Mouse (Mus musculus): Measurements from ENCODE around the gene Mapk12. TPM values are rescaled to one million over a fixed set of nuclear protein-coding genes. Genes with fewer than 3 reads are reported as not detected.

Gene Mapk12
- total and polyA plus RNA-seq, 2 experiments from 2014 or later, result 1.5 to 3.2 TPM

- Histone ChIP-seq H3K4me2 (ENCODE audit: low read depth, low read length, poor library complexity, severe bottlenecking) (no peak overlapping the region), H3K4me1 (ENCODE audit: insufficient read depth, low read length) (peaks cover 11% of the 10 kb centered on the region)
Observed at GRCm38 (mm10) chr15:89168922-89169321, 28.4 kb upstream of the Mapk12 start.

GRCm38 (mm10) chr15:89165478-89165877, 25.0 kb upstream of the Mapk12 start:
- 95% methylated on average over 12 of the region's 12 CpGs for WGBS
- Histone ChIP-seq H3K36me3 (ENCODE audit: insufficient read depth, low read length) (peaks cover 81% of the 10 kb centered on the region), H3K4me1 (ENCODE audit: insufficient read depth, low read length) (no peaks in the 10 kb centered on the region), H3K9me3 (ENCODE audit: low read length) (no peaks in the 10 kb centered on the region), H3K4me3 (ENCODE audit: low read depth, low read length) (no peak overlapping the region), H3K9ac (replicated peaks; ENCODE audit: low read length, poor library complexity, severe bottlenecking) (no peak overlapping the region), H3K27ac (ENCODE audit: low read depth, low read length) (no peak overlapping the region), H3K4me2 (ENCODE audit: low read depth, low read length, poor library complexity, severe bottlenecking) (no peak overlapping the region), H3K27me3 (ENCODE audit: insufficient read depth, low read length) (no peaks in the 10 kb centered on the region)
- TF ChIP-seq CTCF (IDR thresholded peaks at IDR 0.05), result no peak
- ATAC-seq (ENCODE audit: low FRiP score) (no peak), DNase-seq (ENCODE audit: low spot score) (no peak)

More at GRCm38 (mm10) chr15:89168922-89169321, 28.4 kb upstream of the Mapk12 start:
- Histone ChIP-seq H3K36me3 (ENCODE audit: insufficient read depth, low read length) (peaks cover 47% of the 10 kb centered on the region), H3K9me3 (ENCODE audit: low read length) (no peaks in the 10 kb centered on the region), H3K9ac (replicated peaks; ENCODE audit: low read length, poor library complexity, severe bottlenecking) (no peak overlapping the region), H3K27me3 (ENCODE audit: insufficient read depth, low read length) (no peaks in the 10 kb centered on the region), H3K4me3 (ENCODE audit: low read depth, low read length) (no peak overlapping the region), H3K27ac (ENCODE audit: low read depth, low read length) (no peak overlapping the region)
- 58% methylated on average over 10 of the region's 10 CpGs for WGBS
- DNase-seq (ENCODE audit: low spot score), result no peak
- no peak for ATAC-seq (ENCODE audit: low FRiP score)
- no peak for TF ChIP-seq CTCF (IDR thresholded peaks at IDR 0.05)

- no peak for TF ChIP-seq CTCF (IDR thresholded peaks at IDR 0.05)
- WGBS, result 91% methylated on average over 9 of the region's 9 CpGs
- no peak overlapping the region for H3K4me2 ChIP-seq (ENCODE audit: low read depth, low read length, poor library complexity, severe bottlenecking)
- no peak overlapping the region for H3K27ac ChIP-seq (ENCODE audit: low read depth, low read length)
- no peak overlapping the region for H3K4me3 ChIP-seq (ENCODE audit: low read depth, low read length)
- peaks cover 100% of the 10 kb centered on the region for H3K36me3 ChIP-seq (ENCODE audit: insufficient read depth, low read length)
- H3K27me3 ChIP-seq (ENCODE audit: insufficient read depth, low read length), result no peaks in the 10 kb centered on the region
- H3K9me3 ChIP-seq (ENCODE audit: low read length), result no peaks in the 10 kb centered on the region
- DNase-seq (ENCODE audit: low spot score), result no peak
- no peaks in the 10 kb centered on the region for H3K4me1 ChIP-seq (ENCODE audit: insufficient read depth, low read length)
- no peak overlapping the region for H3K9ac ChIP-seq (replicated peaks; ENCODE audit: low read length, poor library complexity, severe bottlenecking)
- no peak for ATAC-seq (ENCODE audit: low FRiP score)
Observed at GRCm38 (mm10) chr15:89161397-89161796, 20.9 kb upstream of the Mapk12 start.

GRCm38 (mm10) chr15:89158516-89158915, 18.0 kb upstream of the Mapk12 start:
- H3K4me2 ChIP-seq (ENCODE audit: low read depth, low read length, poor library complexity, severe bottlenecking), result no peak overlapping the region
- H3K4me3 ChIP-seq (ENCODE audit: low read depth, low read length), result no peak overlapping the region
- no peak overlapping the region for H3K9ac ChIP-seq (replicated peaks; ENCODE audit: low read length, poor library complexity, severe bottlenecking)
- TF ChIP-seq CTCF (IDR thresholded peaks at IDR 0.05), result no peak
- no peaks in the 10 kb centered on the region for H3K9me3 ChIP-seq (ENCODE audit: low read length)
- ATAC-seq (ENCODE audit: low FRiP score) (no peak), DNase-seq (ENCODE audit: low spot score) (no peak)
- WGBS, result 94% methylated on average over 16 of the region's 16 CpGs
- no peaks in the 10 kb centered on the region for H3K4me1 ChIP-seq (ENCODE audit: insufficient read depth, low read length)
- H3K36me3 ChIP-seq (ENCODE audit: insufficient read depth, low read length), result peaks cover 94% of the 10 kb centered on the region
- no peak overlapping the region for H3K27ac ChIP-seq (ENCODE audit: low read depth, low read length)
- no peaks in the 10 kb centered on the region for H3K27me3 ChIP-seq (ENCODE audit: insufficient read depth, low read length)

GRCm38 (mm10) chr15:89157954-89158353, 17.5 kb upstream of the Mapk12 start:
- no peaks in the 10 kb centered on the region for H3K27me3 ChIP-seq (ENCODE audit: insufficient read depth, low read length)
- no peak overlapping the region for H3K9ac ChIP-seq (replicated peaks; ENCODE audit: low read length, poor library complexity, severe bottlenecking)
- no peak overlapping the region for H3K4me2 ChIP-seq (ENCODE audit: low read depth, low read length, poor library complexity, severe bottlenecking)
- peak; percentile 65 for DNase-seq (ENCODE audit: low spot score)
- no peaks in the 10 kb centered on the region for H3K4me1 ChIP-seq (ENCODE audit: insufficient read depth, low read length)
- H3K36me3 ChIP-seq (ENCODE audit: insufficient read depth, low read length), result peaks cover 89% of the 10 kb centered on the region
- peak; percentile 79 for TF ChIP-seq CTCF (IDR thresholded peaks at IDR 0.05)
- H3K9me3 ChIP-seq (ENCODE audit: low read length), result no peaks in the 10 kb centered on the region
- 0 out of 2 replicates have a peak, but pooled peaks have one; percentile 21 for ATAC-seq (ENCODE audit: low FRiP score)
- 64% methylated on average over 7 of the region's 7 CpGs for WGBS
- no peak overlapping the region for H3K27ac ChIP-seq (ENCODE audit: low read depth, low read length)
- no peak overlapping the region for H3K4me3 ChIP-seq (ENCODE audit: low read depth, low read length)

GRCm38 (mm10) chr15:89152312-89152711, 11.8 kb upstream of the Mapk12 start:
- DNase-seq (ENCODE audit: low spot score) (peak; percentile 37), ATAC-seq (ENCODE audit: low FRiP score) (no peak)
- Histone ChIP-seq H3K9ac (replicated peaks; ENCODE audit: low read length, poor library complexity, severe bottlenecking) (no peak overlapping the region), H3K4me3 (ENCODE audit: low read depth, low read length) (no peak overlapping the region), H3K4me2 (ENCODE audit: low read depth, low read length, poor library complexity, severe bottlenecking) (no peak overlapping the region), H3K27ac (ENCODE audit: low read depth, low read length) (no peak overlapping the region), H3K9me3 (ENCODE audit: low read length) (no peaks in the 10 kb centered on the region), H3K4me1 (ENCODE audit: insufficient read depth, low read length) (peaks cover 21% of the 10 kb centered on the region), H3K27me3 (ENCODE audit: insufficient read depth, low read length) (no peaks in the 10 kb centered on the region), H3K36me3 (ENCODE audit: insufficient read depth, low read length) (peaks cover 32% of the 10 kb centered on the region)
- TF ChIP-seq CTCF (IDR thresholded peaks at IDR 0.05), result no peak
